Mouse (Mus musculus) urinary bladder, postnatal 25 days (tissue): ENCODE data around the gene Lce1e.

Experiments
- DNase-seq: peaks from one replicate; pipeline ENCODE4 v3.0.0; 2022; ENCODE audit warnings: low spot score

Gene Lce1e

GRCm38 (mm10) chr3:92708974-92709373, at the start of gene Lce1e:
Gene Lce1e (minus strand): TSS chr3:92709074.
- DNase-seq = no peak

- no peak for DNase-seq
Observed at GRCm38 (mm10) chr3:92753197-92753596, 44.3 kb upstream of the Lce1e start.

- DNase-seq = no peak
Observed at GRCm38 (mm10) chr3:92752238-92752637, 43.4 kb upstream of the Lce1e start, which contains the start of gene Lce1g. Gene Lce1g (minus strand): TSS chr3:92752338.

GRCm38 (mm10) chr3:92738996-92739395, 30.1 kb upstream of the Lce1e start, which contains the start of gene Gm38119:
Gene Gm38119 (minus strand): TSS chr3:92739096.
- DNase-seq = no peak

- no peak for DNase-seq
Observed at GRCm38 (mm10) chr3:92722631-92723030, 13.8 kb upstream of the Lce1e start.

- DNase-seq = no peak
Observed at GRCm38 (mm10) chr3:92720250-92720649, 11.4 kb upstream of the Lce1e start, which contains the start of gene Lce1f. Gene Lce1f (minus strand): TSS chr3:92720350.

- DNase-seq = no peak
Observed at GRCm38 (mm10) chr3:92715122-92715521, 6.2 kb upstream of the Lce1e start.

GRCm38 (mm10) chr3:92694613-92695012, 14.3 kb downstream of the Lce1e start:
- DNase-seq = no peak

- DNase-seq = no peak
Observed at GRCm38 (mm10) chr3:92691688-92692087, 17.2 kb downstream of the Lce1e start.

GRCm38 (mm10) chr3:92689154-92689553, 19.7 kb downstream of the Lce1e start:
- peak; percentile 12 for DNase-seq

GRCm38 (mm10) chr3:92687110-92687509, 21.8 kb downstream of the Lce1e start, which contains the start of gene Lce1d:
Gene Lce1d (minus strand): TSS chr3:92687210.
- DNase-seq = no peak

- no peak for DNase-seq
Observed at GRCm38 (mm10) chr3:92678947-92679346, 29.9 kb downstream of the Lce1e start, which contains the start of gene Lce1c. Gene Lce1c (plus strand): TSS chr3:92679247.

- no peak for DNase-seq
Observed at GRCm38 (mm10) chr3:92670215-92670614, 38.7 kb downstream of the Lce1e start, which contains the start of gene Lce1a2. Gene Lce1a2 (minus strand): TSS chr3:92670315.
